Mouse (Mus musculus) adrenal gland, adult 8-10 months (tissue): ENCODE measurements around the gene Tmem63a. TPM values are rescaled to one million over a fixed set of nuclear protein-coding genes. Genes with fewer than 3 reads are reported as not detected.
"Not testable (repeated sequence)": the region's sequence is repeated elsewhere in the genome, so short reads cannot be mapped to it uniquely, and the experiment has no call there.

ENCODE experiments used
- DNase-seq: peaks from one replicate; pipeline ENCODE4 v3.0.0; 2022
- total RNA-seq, 4 experiments: library from RNA; stranded (reverse); gene quantifications; 2 replicates each; pipeline ENCODE4 v1.2.4; 2022

Gene Tmem63a
- total RNA-seq, 4 experiments from 2014 or later: 79.6 to 95.9 (median 87.5) TPM

- peak; percentile 60 for DNase-seq
These were observed 24.4 kb downstream of the Tmem63a start for GRCm38 (mm10) chr1:180966542-180966941.

DNA sequence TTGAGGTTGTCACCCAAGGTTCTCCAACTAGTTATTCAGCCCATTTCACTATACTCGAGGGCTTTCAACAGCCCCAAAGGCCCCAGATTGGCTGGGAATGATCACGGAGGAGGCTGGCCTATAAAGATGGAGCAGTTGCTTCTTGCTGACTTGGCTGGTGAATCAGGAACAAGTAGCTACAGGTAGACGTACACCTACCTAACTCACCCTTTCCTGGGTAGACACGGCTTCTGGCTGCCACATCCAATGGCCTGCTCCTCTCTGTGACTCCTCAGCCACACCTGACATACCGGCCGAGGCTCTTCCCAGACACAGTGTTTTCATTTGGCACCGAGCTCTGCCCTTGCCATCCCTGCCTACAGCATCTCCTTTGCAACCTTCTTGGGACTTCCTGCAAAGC is 25.1 kb downstream of the Tmem63a start:
- DNase-seq: no peak

DNA sequence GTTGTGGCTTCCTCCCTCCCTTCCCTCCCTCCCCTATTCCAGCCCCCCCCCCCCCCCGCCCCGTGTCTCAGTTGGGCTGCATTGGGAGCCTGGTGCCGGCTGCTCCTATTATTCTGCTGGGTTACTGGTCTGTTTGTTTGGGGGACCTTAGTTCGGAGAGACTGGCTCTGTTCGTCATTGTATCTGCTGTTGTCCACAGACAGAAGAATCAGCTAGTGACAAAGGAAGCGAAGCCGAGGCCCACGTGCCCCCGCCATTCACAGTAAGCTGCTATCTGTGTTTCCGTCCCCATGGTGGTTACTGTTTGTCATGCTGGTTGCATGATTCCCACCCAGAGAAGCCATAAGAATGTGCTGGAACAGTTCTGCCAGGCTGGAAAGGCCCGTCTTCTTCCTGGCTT is 30.8 kb downstream of the Tmem63a start:
- no peak for DNase-seq

- no peak for DNase-seq
These were observed 32.1 kb downstream of the Tmem63a start for GRCm38 (mm10) chr1:180974126-180974746.

- no peak for DNase-seq
These were observed 34.1 kb downstream of the Tmem63a start for GRCm38 (mm10) chr1:180976110-180976679.

GRCm38 (mm10) chr1:180979484-180980251 is 37.5 kb downstream of the Tmem63a start:
- no peak for DNase-seq

DNA sequence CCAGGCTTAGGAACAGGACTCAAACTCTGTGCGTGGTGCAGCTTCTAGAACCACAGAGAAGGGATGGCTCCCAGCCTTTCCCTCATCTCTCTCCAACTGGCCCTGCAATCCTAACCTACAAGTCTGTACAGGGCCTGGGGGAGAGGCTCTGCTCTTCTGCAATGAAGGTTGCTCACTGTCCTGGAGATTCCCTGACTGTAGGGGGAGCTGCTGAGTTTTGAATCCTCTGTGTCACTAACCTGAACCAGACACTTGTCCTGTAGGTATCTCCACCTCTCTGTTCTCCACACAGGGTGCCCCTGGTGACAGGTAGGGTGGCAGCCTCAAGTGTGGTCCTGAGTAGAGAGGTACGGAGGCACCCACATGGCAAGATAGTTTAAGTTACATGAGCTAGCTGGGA is 38.3 kb downstream of the Tmem63a start:
- no peak for DNase-seq

- not testable (repeated sequence) for DNase-seq
These were observed 39.3 kb downstream of the Tmem63a start for GRCm38 (mm10) chr1:180981298-180982046.

GRCm38 (mm10) chr1:180986701-180987100 is 44.6 kb downstream of the Tmem63a start:
- DNase-seq: no peak

DNA sequence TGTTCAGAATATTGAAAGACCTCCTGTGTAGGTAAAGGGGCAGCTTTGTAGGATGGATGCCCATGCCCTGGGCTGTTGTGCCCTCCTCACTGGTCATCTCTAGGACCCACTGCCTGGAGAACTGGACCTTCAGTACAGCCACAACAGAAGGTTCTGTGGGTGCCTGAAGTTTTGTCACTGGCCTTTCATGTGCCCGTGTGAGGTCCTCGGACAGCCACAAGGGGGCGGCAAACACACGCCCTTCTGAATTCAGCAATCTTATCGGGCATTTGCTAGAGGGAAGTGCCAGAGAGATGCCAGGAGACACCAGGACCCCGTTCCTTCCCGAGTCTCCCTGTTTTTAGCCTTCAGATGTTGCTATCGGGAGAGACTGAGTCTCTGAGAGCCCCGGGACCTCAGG is 45.6 kb downstream of the Tmem63a start:
- peak; percentile 61 for DNase-seq

- DNase-seq: peak; percentile 54
These were observed 48.5 kb downstream of the Tmem63a start for GRCm38 (mm10) chr1:180990671-180991070.

GRCm38 (mm10) chr1:180992142-180992541 is 50.0 kb downstream of the Tmem63a start:
- no peak for DNase-seq

DNA sequence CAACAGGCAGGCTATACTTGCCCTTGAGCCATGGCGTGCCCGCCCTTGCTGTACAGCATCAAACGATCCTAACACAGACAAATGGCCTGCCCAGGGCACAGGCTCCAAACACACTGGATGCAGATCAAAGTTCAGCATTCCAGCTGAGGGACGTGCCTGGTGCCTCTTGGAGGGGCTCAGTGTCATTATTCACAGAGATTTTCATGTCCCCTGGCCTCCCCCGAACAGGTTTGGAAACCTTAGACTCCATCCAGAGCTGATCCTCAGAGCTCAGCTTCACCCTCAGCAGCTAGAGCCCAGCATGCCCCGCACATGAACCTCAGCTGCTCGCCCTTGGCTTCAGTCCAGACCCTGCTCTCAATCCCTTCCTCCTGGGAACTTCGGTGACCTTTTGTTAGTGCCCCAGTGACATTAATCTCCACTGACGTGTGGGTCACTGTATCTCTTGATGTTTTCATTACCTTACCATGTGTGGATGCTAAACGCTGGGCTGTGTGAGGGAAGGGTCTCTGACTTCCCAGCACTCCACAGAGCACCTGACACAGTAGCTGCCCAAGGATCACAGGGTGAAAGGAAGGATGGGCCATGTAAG is 58.5 kb downstream of the Tmem63a start:
- peak; percentile 64 for DNase-seq

GRCm38 (mm10) chr1:181001217-181001616 is 59.1 kb downstream of the Tmem63a start:
- no peak for DNase-seq

DNA sequence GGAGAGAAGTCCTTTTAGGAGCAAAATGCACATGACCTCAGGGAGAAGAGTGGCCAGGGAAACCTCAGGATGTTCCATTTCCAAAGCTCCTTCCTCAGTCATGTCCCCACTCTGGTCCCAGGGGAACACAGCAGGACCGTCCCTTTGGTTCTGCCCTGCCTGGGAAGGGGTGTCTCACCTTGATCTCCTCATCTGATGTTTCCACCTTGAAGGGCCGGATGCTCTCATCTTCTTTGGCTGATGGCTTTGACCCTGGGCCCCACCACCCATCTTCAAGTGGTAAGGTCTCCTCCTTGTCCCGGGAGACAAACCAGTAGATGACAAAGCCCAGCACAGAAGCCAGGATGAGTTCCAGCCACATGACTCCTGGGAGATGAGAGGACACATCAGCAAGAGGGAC is 59.5 kb downstream of the Tmem63a start:
- DNase-seq: no peak

DNA sequence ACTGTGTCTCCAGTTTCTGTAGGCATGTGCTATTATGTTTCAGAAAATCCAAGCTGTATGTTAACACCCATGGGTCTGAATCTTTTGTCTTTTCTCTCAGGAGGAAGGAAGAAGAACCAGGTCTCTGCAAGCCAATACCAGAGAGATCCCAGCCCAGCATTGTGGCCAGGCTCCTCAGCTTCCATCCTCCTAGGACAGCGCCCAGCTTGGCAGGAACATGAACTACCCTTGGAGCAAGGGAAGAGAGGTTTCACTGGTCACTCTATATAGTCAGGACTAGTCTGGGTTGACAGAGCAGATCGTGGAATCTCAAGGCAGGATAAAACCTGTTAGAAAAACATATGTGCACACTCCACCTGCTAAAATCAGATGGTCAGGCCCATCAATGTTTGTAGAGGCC is 61.6 kb downstream of the Tmem63a start:
- DNase-seq: no peak

GRCm38 (mm10) chr1:181005331-181005730 is 63.2 kb downstream of the Tmem63a start:
- DNase-seq: no peak

- no peak for DNase-seq
These were observed 65.7 kb downstream of the Tmem63a start for GRCm38 (mm10) chr1:181007831-181008230.

GRCm38 (mm10) chr1:181008266-181008665 is 66.1 kb downstream of the Tmem63a start:
- no peak for DNase-seq

GRCm38 (mm10) chr1:181009011-181009590 is 67.0 kb downstream of the Tmem63a start:
- DNase-seq: no peak

DNA sequence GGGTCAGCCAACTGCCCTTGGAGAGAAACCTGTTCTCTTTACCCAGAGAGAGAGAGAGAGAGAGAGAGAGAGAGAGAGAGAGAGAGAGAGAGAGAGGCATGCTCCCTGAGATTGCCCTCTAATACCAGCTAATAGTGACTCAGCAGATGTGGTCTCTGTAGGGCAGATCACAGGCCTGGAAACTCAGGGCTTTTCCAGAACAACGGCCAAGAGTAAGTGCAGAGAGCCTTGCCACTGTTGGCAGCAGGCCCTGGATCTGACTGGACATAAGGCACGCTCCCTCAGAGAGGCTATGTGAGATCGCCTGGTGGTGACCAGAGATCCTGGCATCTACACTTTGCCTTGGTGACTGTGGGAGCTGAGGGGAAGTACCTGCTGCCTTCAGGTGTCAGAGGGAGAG is 67.6 kb downstream of the Tmem63a start:
- peak; percentile 87 for DNase-seq
